26 mouse cellular contexts compared by ENCODE assay signal in the genomic region with DNA sequence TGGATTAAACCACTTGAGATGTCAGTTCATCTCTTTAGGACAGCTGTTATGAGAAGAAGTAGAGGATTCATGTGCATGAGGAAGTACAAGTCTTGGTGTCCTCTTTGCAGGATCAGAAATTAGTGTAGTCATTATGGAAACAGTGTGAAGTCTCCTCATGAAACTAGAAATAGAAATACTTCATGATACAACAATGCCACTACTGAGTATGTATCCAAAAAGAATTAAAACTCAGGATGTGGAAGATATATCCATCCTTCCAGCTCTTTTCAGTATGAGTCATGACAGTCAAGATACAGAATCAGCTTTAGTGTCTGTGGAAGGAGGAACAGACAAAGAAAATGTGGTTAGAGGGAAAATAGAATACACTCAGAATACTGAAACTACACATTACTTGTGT.
"Had no signal": no experiment of that assay in that cellular context is flagged by ENCODE, and none has a peak within 500 bp of the region (broad histone marks: within the 10 kb centered on the region; RNA-seq: fewer than 3 reads in every experiment).

No protein-coding gene starts in this region.

- H3K4me1 ChIP-seq: heart, embryonic 15.5 days; hindbrain, embryonic 13.5 days; hindbrain, embryonic 15.5 days; kidney, embryonic 15.5 days; limb, embryonic 12.5 days had no signal

- H3K4me2 ChIP-seq: heart, embryonic 11.5 days; heart, embryonic 13.5 days; heart, embryonic 15.5 days; hindbrain, embryonic 13.5 days; hindbrain, embryonic 15.5 days; kidney, embryonic 15.5 days; limb, embryonic 12.5 days; liver, embryonic 11.5 days had no signal

- H3K4me3 ChIP-seq: heart, adult 2 months; heart, embryonic 13.5 days; heart, embryonic 15.5 days; hindbrain, embryonic 13.5 days; hindbrain, embryonic 15.5 days; kidney, embryonic 15.5 days; left cerebral cortex, adult 2 months; limb, embryonic 10.5 days; limb, embryonic 12.5 days had no signal

- H3K27ac ChIP-seq: heart, adult 2 months; heart, embryonic 13.5 days; heart, embryonic 15.5 days; hindbrain, embryonic 13.5 days; hindbrain, embryonic 15.5 days; hindbrain, postnatal 0 days; kidney, embryonic 15.5 days; kidney, postnatal 0 days; left cerebral cortex, adult 2 months; limb, embryonic 10.5 days; limb, embryonic 12.5 days; liver, embryonic 14.5 days had no signal

- H3K27me3 ChIP-seq: heart, embryonic 13.5 days; heart, embryonic 15.5 days; hindbrain, embryonic 13.5 days; hindbrain, embryonic 15.5 days; kidney, embryonic 15.5 days; limb, embryonic 12.5 days had no signal

- H3K9me3 ChIP-seq: heart, embryonic 13.5 days; heart, embryonic 15.5 days; hindbrain, embryonic 13.5 days; hindbrain, embryonic 15.5 days; kidney, embryonic 15.5 days; limb, embryonic 10.5 days; limb, embryonic 12.5 days had no signal

- ATAC-seq: hindbrain, postnatal 0 days; intestine, embryonic 16.5 days had no signal

- H3K9ac ChIP-seq: heart, embryonic 13.5 days; heart, embryonic 15.5 days; hindbrain, embryonic 13.5 days; hindbrain, embryonic 15.5 days; kidney, embryonic 15.5 days; limb, embryonic 12.5 days; liver, embryonic 14.5 days had no signal

- DNase-seq: gastrocnemius, postnatal 14 days; gastrocnemius, postnatal 36 days; heart, adult 11 months; heart, adult 2 months; heart, postnatal 14 days; heart, postnatal 36 days; kidney, adult 11 months; kidney, adult 2 months; kidney, adult 9 months; kidney, postnatal 14 days; kidney, postnatal 36 days; liver had no signal

- H3K36me3 ChIP-seq: heart, embryonic 13.5 days; heart, embryonic 15.5 days; hindbrain, embryonic 13.5 days; hindbrain, embryonic 15.5 days; kidney, embryonic 15.5 days; limb, embryonic 10.5 days; limb, embryonic 12.5 days had no signal
